Mouse (Mus musculus): Measurements from ENCODE around the gene Hnf4a. TPM values are rescaled to one million over a fixed set of nuclear protein-coding genes. Genes with fewer than 3 reads are reported as not detected.
"Not testable (repeated sequence)": the region's sequence is repeated elsewhere in the genome, so short reads cannot be mapped to it uniquely, and the experiment has no call there.

Gene Hnf4a
- polyA plus RNA-seq, 1 experiment from 2014 or later: 18.6 TPM

DNA sequence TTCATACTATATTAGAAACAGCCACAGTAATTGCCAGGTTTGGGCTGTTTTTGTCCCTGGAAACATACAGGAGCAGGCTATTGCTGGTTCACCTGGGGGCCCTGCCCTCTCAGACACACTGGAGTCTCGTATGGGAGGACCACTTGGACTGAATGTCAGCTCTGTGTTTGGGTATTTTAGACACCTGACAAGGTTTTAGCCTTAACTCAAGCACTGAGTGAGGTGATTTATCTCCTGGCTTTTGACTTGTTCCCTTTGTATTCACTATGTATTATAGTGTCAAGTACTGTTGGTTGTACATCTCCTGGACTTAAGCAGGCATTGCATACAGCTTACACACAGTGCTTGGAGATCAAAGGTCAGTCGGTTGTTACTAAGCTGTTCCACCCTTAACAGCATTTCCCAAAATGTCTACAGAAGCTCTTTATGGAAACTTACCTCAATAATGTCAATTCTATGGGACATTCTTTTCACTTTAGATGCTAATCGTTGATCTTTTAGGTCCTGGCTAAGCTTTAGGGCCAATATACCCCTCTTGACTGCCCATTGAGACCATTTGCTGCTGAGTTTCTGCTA lies 110.1 kb downstream of the Hnf4a start:
- WGBS: 78% methylated on average over 3 of the region's 3 CpGs
- H3K36me3 ChIP-seq: peaks cover 99% of the 10 kb centered on the region
- H3K4me3 ChIP-seq (replicated peaks): no peak overlapping the region
- ATAC-seq (replicated peaks; ENCODE audit: low FRiP score): no peak
- H3K27ac ChIP-seq: no peak overlapping the region
- H3K9me3 ChIP-seq (replicated peaks): no peaks in the 10 kb centered on the region
- H3K9ac ChIP-seq: no peak overlapping the region
- H3K27me3 ChIP-seq: no peaks in the 10 kb centered on the region
- H3K4me2 ChIP-seq: no peak overlapping the region
- no peaks in the 10 kb centered on the region for H3K4me1 ChIP-seq

DNA sequence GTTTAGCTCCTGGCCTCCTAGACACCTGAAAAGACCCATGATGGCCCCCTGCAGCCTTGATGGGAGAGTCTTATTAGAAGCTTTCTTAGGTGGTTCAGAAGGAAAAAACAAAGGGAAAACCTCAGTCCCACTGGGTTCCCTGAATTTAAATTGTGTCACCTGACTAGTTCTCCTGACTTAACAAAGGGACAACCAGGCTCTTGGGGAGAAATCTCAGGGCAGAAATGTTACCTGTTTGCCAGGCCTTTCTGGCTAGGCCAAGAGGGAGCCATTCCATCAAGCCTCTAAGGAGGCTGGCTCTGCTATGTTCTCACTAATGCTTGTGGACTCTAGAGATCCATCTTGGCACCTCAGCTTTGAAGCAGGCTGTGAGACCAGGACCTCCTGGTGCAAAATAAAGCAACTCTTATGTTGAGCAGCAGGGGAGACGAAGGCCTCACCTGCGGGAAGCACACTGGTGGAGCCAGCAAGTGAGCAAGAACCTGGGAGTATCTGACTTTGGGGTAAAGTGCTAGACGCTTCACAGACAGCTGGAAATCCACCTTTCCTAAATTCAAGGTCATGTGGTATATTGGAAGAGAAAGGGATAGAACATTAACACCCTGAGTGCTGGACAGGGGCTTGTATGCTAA lies 110.7 kb downstream of the Hnf4a start:
- Histone ChIP-seq H3K27ac (no peak overlapping the region), H3K9me3 (replicated peaks) (no peaks in the 10 kb centered on the region), H3K4me2 (no peak overlapping the region), H3K27me3 (no peaks in the 10 kb centered on the region), H3K4me3 (replicated peaks) (no peak overlapping the region), H3K9ac (no peak overlapping the region), H3K36me3 (peaks cover 99% of the 10 kb centered on the region), H3K4me1 (no peaks in the 10 kb centered on the region)
- WGBS: 91% methylated on average over 3 of the region's 3 CpGs
- ATAC-seq (replicated peaks; ENCODE audit: low FRiP score): no peak

DNA sequence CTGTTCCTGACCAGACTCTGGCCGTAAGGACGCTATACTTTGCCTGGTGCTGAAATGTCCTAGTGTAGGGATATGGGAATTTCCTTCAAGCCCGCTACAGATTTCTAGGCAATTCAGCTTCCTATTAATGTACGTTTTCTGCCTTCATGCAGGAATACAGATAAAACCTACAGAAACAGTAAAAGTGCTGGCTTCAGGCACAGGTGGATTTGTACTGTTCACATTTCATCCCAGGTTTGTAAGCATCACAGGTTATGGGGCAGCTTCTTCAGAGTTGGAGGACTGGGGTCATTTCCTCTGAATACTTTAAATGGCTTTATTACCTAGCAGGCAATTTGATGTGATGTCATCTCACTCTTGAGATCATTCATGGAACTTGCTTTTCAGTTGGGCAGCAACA lies 111.3 kb downstream of the Hnf4a start:
- no peaks in the 10 kb centered on the region for H3K4me1 ChIP-seq
- no peak overlapping the region for H3K9ac ChIP-seq
- no peak overlapping the region for H3K27ac ChIP-seq
- 88% methylated on average over 4 of the region's 4 CpGs for WGBS
- H3K4me2 ChIP-seq: no peak overlapping the region
- ATAC-seq (replicated peaks; ENCODE audit: low FRiP score): no peak
- H3K9me3 ChIP-seq (replicated peaks): no peaks in the 10 kb centered on the region
- no peak overlapping the region for H3K4me3 ChIP-seq (replicated peaks)
- peaks cover 99% of the 10 kb centered on the region for H3K36me3 ChIP-seq
- H3K27me3 ChIP-seq: no peaks in the 10 kb centered on the region

DNA sequence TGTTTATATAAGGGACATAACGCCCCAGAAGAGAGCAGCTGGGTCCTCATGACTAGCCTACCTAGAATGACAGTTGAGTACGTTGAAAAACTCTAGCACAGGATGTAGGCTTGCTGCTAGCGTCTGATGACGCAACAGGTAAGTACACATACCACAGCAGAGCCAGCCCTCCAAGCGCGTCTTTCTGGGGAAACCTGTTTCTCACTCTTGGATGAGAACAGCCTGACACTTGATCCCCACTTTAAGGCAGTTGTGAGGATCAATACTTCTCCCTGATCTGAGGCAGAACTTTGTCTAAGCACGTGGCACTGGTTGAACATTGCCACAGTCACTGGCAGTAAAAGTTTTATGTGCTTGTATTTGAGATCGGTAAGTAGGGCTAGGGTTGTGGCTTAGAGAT lies 113.8 kb downstream of the Hnf4a start:
- Histone ChIP-seq H3K9ac (no peak overlapping the region), H3K9me3 (replicated peaks) (no peaks in the 10 kb centered on the region), H3K4me1 (no peaks in the 10 kb centered on the region), H3K4me3 (replicated peaks) (no peak overlapping the region), H3K36me3 (peaks cover 96% of the 10 kb centered on the region), H3K27me3 (no peaks in the 10 kb centered on the region), H3K27ac (no peak overlapping the region), H3K4me2 (no peak overlapping the region)
- ATAC-seq (replicated peaks; ENCODE audit: low FRiP score): no peak
- 87% methylated on average over 8 of the region's 8 CpGs for WGBS

DNA sequence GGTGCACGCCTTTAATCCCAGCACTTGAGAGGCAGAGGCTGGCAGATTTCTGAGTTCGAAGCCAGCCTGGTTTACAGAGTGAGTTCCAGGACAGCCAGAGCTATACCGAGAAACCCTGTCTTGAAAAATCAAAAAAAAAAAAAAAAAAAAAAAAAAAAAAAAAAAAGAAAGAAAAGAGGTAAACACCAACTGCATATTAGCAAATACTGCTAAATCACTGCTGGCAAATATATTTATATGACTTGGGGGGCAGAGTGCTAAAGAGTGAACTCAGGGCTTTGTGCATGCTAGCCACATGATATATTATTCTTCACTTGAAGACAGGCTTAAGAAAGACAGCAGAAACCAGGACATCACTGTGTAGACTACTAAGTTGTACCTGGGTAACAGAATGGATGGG lies 114.8 kb downstream of the Hnf4a start:
- ATAC-seq (replicated peaks; ENCODE audit: low FRiP score); H3K27me3 ChIP-seq; H3K4me1 ChIP-seq; H3K4me3 ChIP-seq (replicated peaks); H3K4me2 ChIP-seq; H3K9me3 ChIP-seq (replicated peaks); H3K27ac ChIP-seq; H3K9ac ChIP-seq: not testable (repeated sequence)
- peaks cover 96% of the 10 kb centered on the region for H3K36me3 ChIP-seq
- 98% methylated on average over 3 of the region's 3 CpGs for WGBS

Other genes starting within 250 kb of the Hnf4a start
- gene Jph2, start 108.8 kb upstream of the Hnf4a start, polyA plus RNA-seq (2015; fragmentation: Nextera tagmentation; extraction: Ambion mirVana): 2.5 and 4.2 TPM in 2 replicates
- gene Oser1, start 82.1 kb upstream of the Hnf4a start, polyA plus RNA-seq (2015; fragmentation: Nextera tagmentation; extraction: Ambion mirVana): 87.0 and 87.3 TPM in 2 replicates
- gene Gdap1l1, start 68.3 kb upstream of the Hnf4a start, polyA plus RNA-seq (2015; fragmentation: Nextera tagmentation; extraction: Ambion mirVana): 1.2 and 2.8 TPM in 2 replicates
- 9.8 TPM in 2 replicates for gene Fitm2, start 34.2 kb upstream of the Hnf4a start, polyA plus RNA-seq (2015; fragmentation: Nextera tagmentation; extraction: Ambion mirVana)
- 31.2 and 34.9 TPM in 2 replicates for gene R3hdml, start 14.5 kb upstream of the Hnf4a start, polyA plus RNA-seq (2015; fragmentation: Nextera tagmentation; extraction: Ambion mirVana)
- gene Ttpal, start 95.5 kb downstream of the Hnf4a start, polyA plus RNA-seq (2015; fragmentation: Nextera tagmentation; extraction: Ambion mirVana): 29.2 and 30.6 TPM in 2 replicates
- 43.7 and 44.0 TPM in 2 replicates for gene Serinc3, start 138.3 kb downstream of the Hnf4a start, polyA plus RNA-seq (2015; fragmentation: Nextera tagmentation; extraction: Ambion mirVana)
- gene Pkig, start 151.6 kb downstream of the Hnf4a start, polyA plus RNA-seq (2015; fragmentation: Nextera tagmentation; extraction: Ambion mirVana): 167 and 174 TPM in 2 replicates
- 9.5 and 11.8 TPM in 2 replicates for gene Ada, start 243.4 kb downstream of the Hnf4a start, polyA plus RNA-seq (2015; fragmentation: Nextera tagmentation; extraction: Ambion mirVana)

All from kidney, embryonic 15.5 days (tissue).